Mouse (Mus musculus) liver, embryonic 11.5 days (tissue): ENCODE measurements around the gene Xpo6. TPM values are rescaled to one million over a fixed set of nuclear protein-coding genes. Genes with fewer than 3 reads are reported as not detected.

Source experiments
- ATAC-seq: fragments of 200-750 bp; cut with Nextera tagmentation; replicated peaks from 2 replicates; pipeline ENCODE4 v1.8.0; 2017; ENCODE audit warnings: moderate number of reproducible peaks, mild to moderate bottlenecking, moderate TSS enrichment, moderate library complexity; ENCODE audit not compliant: low FRiP score
- DNase-seq: peaks from one replicate; pipeline ENCODE4 v3.0.0-alpha.2; 2017; ENCODE audit warnings: low spot score
- H3K27ac ChIP-seq: fragments of 300-500 bp; sonication (generic); 2 replicates; pipeline ENCODE4 v1.5.1; 2014; ENCODE audit warnings: mild to moderate bottlenecking, low read depth, low read length, control low read depth
- H3K27me3 ChIP-seq: fragments of 300-500 bp; sonication (generic); replicated peaks from 2 replicates; pipeline ENCODE4 v1.6.1; 2014; ENCODE audit warnings: low read length, mixed read lengths; ENCODE audit not compliant: control insufficient read depth, insufficient read depth
- H3K36me3 ChIP-seq: fragments of 300-500 bp; sonication (generic); 2 replicates; pipeline ENCODE4 v1.6.1; 2014; ENCODE audit warnings: mild to moderate bottlenecking, low read length, moderate library complexity, mixed read lengths; ENCODE audit not compliant: control insufficient read depth, insufficient read depth
- H3K4me1 ChIP-seq: fragments of 300-500 bp; sonication (generic); replicated peaks from 2 replicates; pipeline ENCODE4 v1.6.1; 2014; ENCODE audit warnings: low read length, mixed read lengths; ENCODE audit not compliant: control insufficient read depth, insufficient read depth
- H3K4me2 ChIP-seq: fragments of 300-500 bp; sonication (generic); 2 replicates; pipeline ENCODE4 v1.6.1; 2014; ENCODE audit warnings: mild to moderate bottlenecking, control low read depth, moderate library complexity
- H3K4me3 ChIP-seq: fragments of 300-500 bp; sonication (generic); 2 replicates; pipeline ENCODE4 v1.5.1; 2014; ENCODE audit warnings: low read depth, low read length, control low read depth
- H3K9ac ChIP-seq: fragments of 300-500 bp; sonication (generic); 2 replicates; pipeline ENCODE4 v1.6.1; 2014; ENCODE audit warnings: low read depth, low read length, control low read depth
- H3K9me3 ChIP-seq: fragments of 300-500 bp; sonication (generic); 2 replicates; pipeline ENCODE4 v1.6.1; 2016; ENCODE audit warnings: low read length, inconsistent platforms, mixed read lengths; ENCODE audit not compliant: control insufficient read depth
- WGBS: fragments of 180-500 bp; shearing (Covaris S2); extraction: QIAGEN DNeasy Blood & Tissue Kit; methylation state at CpG from one replicate; pipeline ENCODE4 v1.1.7; 2014; 5-methylcytosine and 5-hydroxymethylcytosine counted together
- polyA plus RNA-seq: library from polyadenylated mRNA; unstranded; fragments of >200 nt; fragmentation: Nextera tagmentation; extraction: Ambion mirVana; gene quantifications from 2 replicates; pipeline ENCODE4 v1.2.1, GENCODE M21; 2014

Xpo6 gene
- polyA plus RNA-seq, 1 experiment from 2014 or later = 59.7 TPM

DNA sequence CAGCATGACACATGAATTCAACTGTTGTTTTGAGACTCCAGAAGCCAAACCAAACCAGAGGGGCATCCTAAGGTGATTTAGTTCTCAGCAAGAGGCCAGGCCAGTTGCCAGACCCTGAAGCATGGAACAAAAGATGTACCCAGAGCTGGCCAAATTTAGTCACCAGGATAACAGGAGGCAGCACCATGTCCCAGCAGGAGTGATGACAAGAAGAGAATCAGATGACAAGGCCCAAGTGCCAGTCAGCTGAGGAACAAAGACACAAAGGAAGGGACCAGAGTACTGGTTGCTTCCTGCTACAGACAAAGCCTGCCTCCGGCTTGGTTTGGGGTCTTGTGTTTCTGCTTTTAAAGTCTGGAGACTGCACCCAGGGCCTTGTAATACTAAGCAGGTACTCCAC, 16.6 kb upstream of the Xpo6 start:
- Histone ChIP-seq H3K36me3 (no peaks in the 10 kb centered on the region), H3K27me3 (no peaks in the 10 kb centered on the region), H3K9ac (no peak overlapping the region), H3K4me2 (no peak overlapping the region), H3K4me1 (no peaks in the 10 kb centered on the region), H3K27ac (no peak overlapping the region), H3K4me3 (no peak overlapping the region), H3K9me3 (no peaks in the 10 kb centered on the region)
- 44% methylated on average over 1 of the region's 1 CpGs for WGBS
- DNase-seq (no peak), ATAC-seq (no peak)

DNA sequence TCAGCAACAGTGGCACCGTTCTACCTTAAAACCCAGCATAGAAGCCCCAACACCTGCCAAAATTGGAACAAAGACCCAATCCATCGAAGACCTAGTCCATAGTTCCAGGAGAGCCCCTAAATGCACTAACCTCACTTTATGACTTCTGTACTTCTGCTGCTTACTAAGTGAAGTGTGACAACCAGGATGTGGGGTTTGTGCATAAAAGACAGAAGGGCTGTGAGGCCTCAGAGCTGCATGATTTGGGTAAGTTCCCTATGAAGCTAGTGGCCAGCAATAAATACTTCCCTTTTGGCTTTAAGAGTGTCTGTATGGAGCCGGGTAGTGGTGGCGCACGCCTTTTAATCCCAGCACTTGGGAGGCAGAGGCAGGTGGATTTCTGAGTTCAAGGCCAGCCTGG, 10.6 kb upstream of the Xpo6 start:
- ATAC-seq (no peak), DNase-seq (no peak)
- Histone ChIP-seq H3K27ac (no peak overlapping the region), H3K4me3 (no peak overlapping the region), H3K9me3 (no peaks in the 10 kb centered on the region), H3K4me2 (no peak overlapping the region), H3K9ac (no peak overlapping the region), H3K36me3 (no peaks in the 10 kb centered on the region), H3K4me1 (no peaks in the 10 kb centered on the region), H3K27me3 (no peaks in the 10 kb centered on the region)
- WGBS = 79% methylated on average over 5 of the region's 5 CpGs

DNA sequence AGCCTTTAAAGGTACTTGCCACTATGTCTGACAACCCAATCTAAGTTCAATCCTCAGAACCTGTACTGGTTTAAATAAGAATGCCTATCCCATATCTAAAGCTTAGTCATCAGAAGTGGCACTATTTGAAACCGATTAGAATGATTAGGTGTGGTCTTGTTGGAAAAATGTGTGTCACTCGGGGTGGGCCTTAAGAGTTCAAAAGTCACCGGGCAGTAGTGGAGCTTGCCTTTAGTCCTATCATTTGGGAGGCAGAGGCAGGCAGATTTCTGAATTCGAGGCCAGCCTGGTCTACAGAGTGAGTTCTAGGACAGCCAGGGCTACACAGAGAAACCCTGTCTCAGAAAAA, 670 bp upstream of the Xpo6 start:
- H3K4me1 ChIP-seq = peaks cover 12% of the 10 kb centered on the region
- H3K4me3 ChIP-seq = peak overlapping the region; percentile 98
- ATAC-seq = no peak
- H3K36me3 ChIP-seq = no peaks in the 10 kb centered on the region
- peak overlapping the region; percentile 73 for H3K4me2 ChIP-seq
- peak overlapping the region; percentile 66 for H3K9ac ChIP-seq
- no peaks in the 10 kb centered on the region for H3K9me3 ChIP-seq
- H3K27me3 ChIP-seq = no peaks in the 10 kb centered on the region
- no peak for DNase-seq
- no peak overlapping the region; the same call in 1 of the 2 replicates for H3K27ac ChIP-seq
- WGBS = 85% methylated on average over 4 of the region's 4 CpGs

DNA sequence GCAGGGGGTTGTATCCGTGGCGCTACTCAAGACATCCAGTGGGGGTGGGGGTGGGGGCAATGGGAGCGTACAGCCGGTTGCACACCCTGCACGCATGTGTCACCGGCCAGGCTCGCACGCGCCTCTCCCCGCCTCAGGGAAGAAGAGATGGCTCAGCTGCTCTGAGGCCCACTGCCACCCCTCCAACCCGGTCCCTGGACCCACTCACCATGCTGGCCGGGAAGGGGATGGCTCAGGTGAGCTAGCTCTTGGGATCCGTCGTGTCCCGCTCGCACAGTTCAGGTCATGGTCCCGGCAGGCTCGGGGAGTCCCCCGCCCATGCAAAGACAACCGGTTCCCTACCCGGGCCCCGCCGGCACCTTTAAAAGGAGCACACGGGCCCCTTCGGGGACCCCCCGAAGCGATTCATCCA, 604 bp downstream of the Xpo6 start:
- Histone ChIP-seq H3K4me3 (peak overlapping the region; percentile 98), H3K9ac (peak overlapping the region; percentile 98), H3K27me3 (no peaks in the 10 kb centered on the region), H3K9me3 (no peaks in the 10 kb centered on the region), H3K27ac (peak overlapping the region; percentile 82), H3K4me2 (peak overlapping the region; percentile 73), H3K36me3 (no peaks in the 10 kb centered on the region), H3K4me1 (peaks cover 12% of the 10 kb centered on the region)
- DNase-seq = peak; percentile 77
- ATAC-seq = peak; percentile 58
- WGBS = under 1% methylated on average over 27 of the region's 27 CpGs

DNA sequence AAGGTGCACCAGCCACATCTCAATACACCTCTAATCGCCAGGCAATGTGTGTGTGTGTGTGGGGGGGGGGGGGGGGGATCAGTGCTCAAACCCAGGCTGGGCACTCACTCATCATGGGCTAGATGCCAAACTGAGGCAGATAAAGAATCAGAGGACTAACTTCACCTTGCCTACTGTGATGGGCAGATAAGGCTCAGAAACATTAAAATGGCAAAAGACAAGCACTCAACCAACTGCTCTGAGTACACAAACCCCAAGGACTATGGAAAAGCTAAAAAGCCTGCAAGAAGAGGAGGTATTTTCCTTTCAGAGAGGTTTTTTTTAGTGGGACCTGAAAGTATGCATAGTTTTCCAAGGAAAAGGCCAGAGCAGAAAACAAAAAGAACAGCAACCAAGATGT, 1.4 kb downstream of the Xpo6 start:
- no peak for DNase-seq

DNA sequence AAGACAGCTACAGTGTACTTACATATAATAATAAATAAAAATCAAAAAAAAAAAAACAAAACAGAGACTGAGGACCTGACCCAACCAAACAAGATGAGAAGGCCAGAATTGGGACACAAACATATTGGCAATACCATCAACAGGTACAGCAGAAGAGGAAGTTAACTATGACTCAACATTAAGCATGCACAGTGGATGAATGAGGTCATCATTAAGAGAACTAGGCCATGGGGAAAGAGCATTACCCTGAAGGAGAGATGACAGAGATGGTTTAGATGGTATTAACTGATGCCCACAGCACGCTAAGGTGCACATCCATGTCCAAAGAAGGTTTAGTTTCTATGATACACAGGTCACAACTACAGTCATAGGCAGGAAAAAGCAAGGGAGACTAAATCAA, 6.1 kb downstream of the Xpo6 start:
- H3K4me3 ChIP-seq = no peak overlapping the region
- H3K4me2 ChIP-seq = no peak overlapping the region
- DNase-seq = no peak
- no peak overlapping the region for H3K9ac ChIP-seq
- H3K27me3 ChIP-seq = no peaks in the 10 kb centered on the region
- no peak for ATAC-seq
- H3K4me1 ChIP-seq = peaks cover 10% of the 10 kb centered on the region
- H3K27ac ChIP-seq = no peak overlapping the region
- 89% methylated on average over 1 of the region's 1 CpGs for WGBS
- H3K9me3 ChIP-seq = no peaks in the 10 kb centered on the region
- H3K36me3 ChIP-seq = peaks cover 8% of the 10 kb centered on the region; the same call in 1 of the 2 replicates

More for the DNA sequence above, 1.4 kb downstream of the Xpo6 start:
- ATAC-seq = no peak
- Histone ChIP-seq H3K4me3 (peak overlapping the region; percentile 98), H3K4me2 (peak overlapping the region; percentile 73), H3K27me3 (no peaks in the 10 kb centered on the region), H3K9me3 (no peaks in the 10 kb centered on the region), H3K36me3 (no peaks in the 10 kb centered on the region), H3K4me1 (peaks cover 12% of the 10 kb centered on the region), H3K9ac (peak overlapping the region; percentile 98), H3K27ac (no peak overlapping the region)
- WGBS = 18% methylated on average over 1 of the region's 1 CpGs

DNA sequence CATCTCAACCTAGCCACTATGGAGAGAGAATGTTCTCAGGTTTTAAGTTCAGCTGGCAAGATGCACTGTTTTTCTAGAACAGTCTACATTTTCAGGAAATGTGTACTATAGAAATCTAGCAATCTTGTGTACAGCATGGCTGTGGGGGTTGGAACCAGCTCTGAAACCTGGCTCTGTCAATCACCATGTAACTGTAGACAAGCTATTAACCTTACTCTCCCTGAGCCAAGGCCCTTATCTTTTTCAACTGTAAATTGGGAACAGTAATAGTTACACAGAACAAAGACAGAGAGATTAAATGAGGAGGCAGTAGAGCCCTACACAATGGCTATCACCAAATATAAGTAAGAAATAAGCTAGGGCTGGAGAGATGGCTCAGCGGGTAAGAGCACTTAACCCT, 8.8 kb downstream of the Xpo6 start:
- Histone ChIP-seq H3K36me3 (peaks cover 8% of the 10 kb centered on the region; the same call in 1 of the 2 replicates), H3K27me3 (no peaks in the 10 kb centered on the region), H3K27ac (no peak overlapping the region), H3K9ac (no peak overlapping the region), H3K4me3 (no peak overlapping the region), H3K4me2 (no peak overlapping the region), H3K4me1 (peaks cover under 1% of the 10 kb centered on the region; the same call in 1 of the 2 replicates), H3K9me3 (no peaks in the 10 kb centered on the region)
- WGBS = 83% methylated on average over 1 of the region's 1 CpGs
- ATAC-seq = no peak
- no peak for DNase-seq

DNA sequence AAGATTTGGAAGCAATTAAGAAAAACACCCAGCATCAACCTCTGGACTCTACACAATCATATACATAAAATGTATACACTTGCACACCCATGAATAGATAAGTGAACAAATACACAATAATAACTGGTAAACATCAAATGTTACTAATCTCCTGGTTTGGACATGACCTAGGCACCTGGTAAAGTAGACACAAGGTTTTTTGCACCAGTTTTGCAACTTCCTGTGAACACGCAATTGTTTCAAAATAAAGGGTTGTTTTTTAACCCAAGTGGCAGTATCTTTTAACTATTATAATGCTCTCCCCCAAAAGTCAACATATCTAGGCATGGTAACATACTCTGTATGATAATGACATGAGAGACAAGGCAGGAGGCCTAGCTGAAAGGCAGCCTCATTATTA, 10.8 kb downstream of the Xpo6 start:
- Histone ChIP-seq H3K4me3 (no peak overlapping the region), H3K27ac (no peak overlapping the region), H3K4me2 (no peak overlapping the region), H3K9ac (no peak overlapping the region), H3K27me3 (no peaks in the 10 kb centered on the region), H3K36me3 (peaks cover 8% of the 10 kb centered on the region; the same call in 1 of the 2 replicates), H3K9me3 (no peaks in the 10 kb centered on the region), H3K4me1 (peaks cover 19% of the 10 kb centered on the region)
- 84% methylated on average over 1 of the region's 1 CpGs for WGBS
- ATAC-seq (no peak), DNase-seq (no peak)

DNA sequence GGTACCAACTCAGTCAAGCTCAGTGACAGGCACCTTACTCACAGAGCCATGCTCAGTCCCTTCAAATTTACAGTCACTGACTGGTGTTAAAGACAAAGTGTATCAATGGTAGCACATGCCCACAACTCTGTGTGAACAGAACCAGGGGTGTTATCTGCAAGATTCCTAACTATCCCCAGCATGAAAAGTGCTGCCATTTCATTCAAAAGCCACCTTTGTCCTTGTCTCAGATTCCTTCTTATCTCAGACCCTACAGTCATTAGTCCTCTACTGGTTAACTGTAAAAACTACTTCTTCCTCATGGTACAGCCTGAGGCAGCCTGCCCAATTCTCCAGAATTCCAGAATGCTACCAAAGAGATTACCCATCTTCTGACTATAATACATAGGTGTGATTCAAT, 14.3 kb downstream of the Xpo6 start:
- Histone ChIP-seq H3K27ac (no peak overlapping the region), H3K4me2 (no peak overlapping the region), H3K27me3 (no peaks in the 10 kb centered on the region), H3K9ac (no peak overlapping the region), H3K4me1 (peaks cover 50% of the 10 kb centered on the region), H3K4me3 (no peak overlapping the region), H3K36me3 (peaks cover 5% of the 10 kb centered on the region; the same call in 1 of the 2 replicates), H3K9me3 (no peaks in the 10 kb centered on the region)
- ATAC-seq (no peak; the same call in 1 of the 2 replicates), DNase-seq (no peak)
